Mouse (Mus musculus): Measurements from ENCODE around the gene Vmn2r4.
"Not testable (repeated sequence)": the region's sequence is repeated elsewhere in the genome, so short reads cannot be mapped to it uniquely, and the experiment has no call there.

The Vmn2r4 gene

GRCm38 (mm10) chr3:64415268-64415667 is at the start of gene Vmn2r4:
Gene Vmn2r4, minus strand, starts transcription at chr3:64415368.
- DNase-seq (ENCODE audit: low spot score in 2 of 2): not testable (repeated sequence)

GRCm38 (mm10) chr3:64434261-64434660 is 19.1 kb upstream of the Vmn2r4 start:
- not testable (repeated sequence) for DNase-seq (ENCODE audit: low spot score in 2 of 2)

GRCm38 (mm10) chr3:64428117-64428798 is 13.1 kb upstream of the Vmn2r4 start:
- not testable (repeated sequence) for DNase-seq (ENCODE audit: low spot score in 2 of 2)

GRCm38 (mm10) chr3:64422141-64422540 is 7.0 kb upstream of the Vmn2r4 start:
- not testable (repeated sequence) for DNase-seq (ENCODE audit: low spot score in 2 of 2)

DNA sequence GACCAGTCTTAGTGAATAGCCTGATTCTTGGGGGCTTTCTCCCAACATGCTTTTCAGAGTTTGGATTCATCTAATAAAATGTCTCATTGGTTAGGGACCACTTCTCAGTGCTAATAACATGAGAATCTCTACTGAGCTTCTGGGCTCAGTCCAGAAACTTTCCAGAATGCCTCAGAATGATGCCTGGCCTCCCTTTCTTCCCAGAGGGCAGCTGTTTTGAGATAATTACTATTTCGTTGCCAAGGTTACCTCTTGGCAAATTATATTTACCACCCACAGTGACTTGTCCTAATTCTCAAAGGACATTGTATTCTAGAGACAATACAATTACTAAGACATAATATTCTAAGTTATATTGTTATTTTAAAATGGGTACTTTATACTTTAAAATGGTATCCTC is 2.3 kb upstream of the Vmn2r4 start:
- not testable (repeated sequence) for DNase-seq (ENCODE audit: low spot score in 2 of 2)

DNA sequence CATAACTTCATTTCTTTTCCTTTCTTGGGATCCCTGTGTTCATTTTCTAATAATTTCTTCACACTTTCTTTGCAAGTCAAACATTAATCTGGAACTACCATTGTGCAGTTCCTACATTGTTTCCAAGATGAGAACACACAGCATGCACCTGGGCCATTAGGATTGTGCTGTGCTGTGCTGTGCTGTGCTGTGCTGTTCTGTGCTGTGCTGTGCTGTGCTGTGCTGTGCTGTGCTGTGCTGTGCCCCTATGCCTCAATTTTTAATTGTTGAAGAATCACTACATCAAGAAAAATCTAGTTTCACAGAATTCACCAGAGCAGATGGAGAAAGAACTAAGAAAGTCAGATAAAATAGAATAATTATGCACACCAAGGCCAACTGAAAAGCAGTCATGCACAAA is 915 bp downstream of the Vmn2r4 start:
- DNase-seq (ENCODE audit: low spot score in 2 of 2): not testable (repeated sequence)

- no peak for DNase-seq (ENCODE audit: low spot score in 2 of 2)
These were observed 55.7 kb downstream of the Vmn2r4 start for GRCm38 (mm10) chr3:64359286-64360035.
